Mouse (Mus musculus) layer of hippocampus, adult 18-20 months (tissue): ENCODE results near the gene Ltbp3. TPM values are rescaled to one million over a fixed set of nuclear protein-coding genes. Genes with fewer than 3 reads are reported as not detected.

Experiments
- DNase-seq, 2 experiments: peaks; one replicate each; pipeline ENCODE4 v3.0.0; 2022; ENCODE audit warnings: low spot score in 2 of 2
- total RNA-seq, 2 experiments: library from RNA; stranded (reverse); gene quantifications; 2 replicates each; pipeline ENCODE4 v1.2.3; 2021

Gene Ltbp3
- total RNA-seq, 2 experiments from 2014 or later, result 24.3 to 27.3 TPM

DNA sequence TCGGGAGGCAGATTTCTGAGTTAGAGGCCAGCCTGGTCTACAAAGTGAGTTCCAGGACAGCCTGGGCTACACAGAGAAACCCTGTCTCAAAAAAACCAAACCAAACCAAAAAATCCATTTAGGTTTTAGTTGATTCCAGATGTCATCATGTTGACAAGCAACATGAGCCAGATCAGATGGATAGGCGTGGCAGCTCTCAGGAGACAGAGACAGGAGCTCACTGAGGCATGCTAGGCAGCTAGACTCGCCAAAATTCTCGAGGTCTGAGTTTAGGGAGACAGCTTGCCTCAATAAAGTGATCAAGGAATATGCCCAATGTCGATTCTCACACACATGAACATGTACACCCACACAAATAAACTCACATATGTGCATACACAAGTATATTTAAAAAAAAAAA is 48.4 kb downstream of the Ltbp3 start:
- DNase-seq, result no peak

- DNase-seq, result no peak
Observed at GRCm38 (mm10) chr19:5791329-5791728, 50.6 kb downstream of the Ltbp3 start.

DNA sequence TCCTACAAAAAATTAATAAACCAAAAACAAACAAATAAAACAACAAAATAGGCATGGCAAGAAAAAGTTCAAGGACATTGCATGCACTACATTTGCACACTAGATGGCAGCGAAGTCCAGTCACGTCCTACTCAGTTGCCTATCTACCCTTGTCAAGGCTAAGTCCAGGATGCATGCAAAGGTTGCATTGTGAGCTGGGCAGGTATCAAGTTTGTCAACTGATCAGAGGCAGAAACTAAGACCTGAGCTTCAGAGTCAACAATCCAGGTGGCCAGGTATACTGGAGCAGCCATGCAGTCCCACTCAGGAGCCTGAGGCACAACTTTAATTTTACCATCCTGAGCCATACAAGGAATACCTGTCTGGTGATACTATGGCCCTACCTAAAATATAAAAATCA is 52.4 kb downstream of the Ltbp3 start:
- peak in 1 of 2 experiments; percentile 71 for DNase-seq

DNA sequence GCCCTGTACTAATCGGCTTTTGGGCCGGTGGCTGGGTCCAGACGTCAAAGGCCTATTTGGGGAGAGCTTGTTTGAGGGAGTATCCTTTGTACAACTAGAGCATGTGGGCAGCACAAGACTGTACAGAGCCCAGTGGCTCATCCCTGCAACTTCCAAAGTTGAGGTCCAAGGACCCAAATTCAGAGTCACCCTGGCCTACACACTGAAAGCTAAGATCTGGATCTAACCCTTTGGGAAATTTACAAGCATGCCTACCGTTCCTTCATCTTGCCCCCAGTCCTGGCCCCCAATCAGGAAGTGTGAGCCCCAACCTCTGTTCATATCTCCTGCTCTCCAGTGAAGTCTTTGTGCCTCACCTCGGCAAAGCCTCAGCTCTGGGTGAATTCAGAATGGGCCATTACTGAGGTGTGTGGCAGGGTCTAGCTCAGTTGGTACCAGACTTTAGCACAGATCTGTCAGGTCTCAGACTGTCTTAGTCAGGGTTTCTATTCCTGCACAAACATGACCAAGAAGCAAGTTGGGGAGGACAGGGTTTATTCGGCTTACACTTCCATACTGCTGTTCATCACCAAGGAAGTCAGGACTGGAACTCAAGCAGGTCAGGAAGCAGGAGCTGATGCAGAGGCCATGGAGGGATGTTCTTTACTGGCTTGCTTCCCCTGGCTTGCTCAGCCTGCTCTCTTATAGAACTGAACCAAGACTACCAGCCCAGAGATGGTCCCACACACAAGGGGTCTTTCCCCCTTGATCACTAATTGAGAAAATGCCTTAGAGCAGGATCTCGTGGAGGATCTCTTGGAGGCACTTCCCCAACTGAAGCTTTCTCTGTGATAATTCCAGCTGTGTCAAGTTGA is 53.4 kb downstream of the Ltbp3 start:
- DNase-seq, result peak in 1 of 2 experiments; percentile 69

DNA sequence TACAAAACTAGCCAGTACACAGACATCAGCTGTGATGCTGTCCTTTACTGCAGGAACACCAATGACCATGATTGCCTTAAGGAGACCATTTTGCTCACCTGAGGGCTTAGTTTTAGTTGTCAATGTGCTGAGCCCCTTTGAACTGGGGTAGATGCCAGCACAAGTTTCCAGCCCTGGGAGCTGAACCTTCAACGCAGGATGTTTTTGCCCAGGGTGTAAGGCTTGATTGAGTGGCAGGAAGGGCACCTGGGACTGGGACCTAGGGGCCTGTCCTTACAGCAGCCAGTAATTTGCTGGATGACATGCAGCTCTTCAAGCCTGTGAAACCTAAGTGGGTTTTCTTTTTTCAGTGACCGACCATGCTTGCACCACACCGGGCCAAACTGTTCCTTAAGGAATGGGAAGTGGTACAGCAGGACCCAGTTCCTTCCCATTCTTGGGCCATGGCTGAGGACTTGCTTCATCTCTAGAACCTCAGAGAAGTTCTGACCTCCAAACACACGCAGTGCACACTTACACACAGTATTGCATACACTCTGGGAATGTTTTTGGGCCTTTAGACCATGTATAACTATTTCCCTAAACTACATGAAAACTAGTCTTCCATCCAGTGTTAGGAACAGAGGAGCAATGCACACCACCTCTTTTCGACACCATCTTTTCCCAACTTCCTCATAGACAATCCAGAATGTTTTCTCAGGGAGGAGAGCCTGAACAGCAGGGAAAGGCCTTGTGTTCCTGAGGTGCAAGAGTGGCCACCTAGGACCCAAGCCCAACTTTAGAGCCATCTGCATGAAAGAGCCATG is 54.3 kb downstream of the Ltbp3 start:
- peak in 1 of 2 experiments; percentile 51 for DNase-seq

GRCm38 (mm10) chr19:5795668-5796572 is 55.2 kb downstream of the Ltbp3 start:
- no peak for DNase-seq

- no peak for DNase-seq
Observed at GRCm38 (mm10) chr19:5796573-5797111, 55.9 kb downstream of the Ltbp3 start.

GRCm38 (mm10) chr19:5797381-5798111 is 56.8 kb downstream of the Ltbp3 start:
- DNase-seq, result no peak

- peak in 1 of 2 experiments; percentile 22 for DNase-seq
Observed at GRCm38 (mm10) chr19:5798700-5799479, 58.2 kb downstream of the Ltbp3 start.

DNA sequence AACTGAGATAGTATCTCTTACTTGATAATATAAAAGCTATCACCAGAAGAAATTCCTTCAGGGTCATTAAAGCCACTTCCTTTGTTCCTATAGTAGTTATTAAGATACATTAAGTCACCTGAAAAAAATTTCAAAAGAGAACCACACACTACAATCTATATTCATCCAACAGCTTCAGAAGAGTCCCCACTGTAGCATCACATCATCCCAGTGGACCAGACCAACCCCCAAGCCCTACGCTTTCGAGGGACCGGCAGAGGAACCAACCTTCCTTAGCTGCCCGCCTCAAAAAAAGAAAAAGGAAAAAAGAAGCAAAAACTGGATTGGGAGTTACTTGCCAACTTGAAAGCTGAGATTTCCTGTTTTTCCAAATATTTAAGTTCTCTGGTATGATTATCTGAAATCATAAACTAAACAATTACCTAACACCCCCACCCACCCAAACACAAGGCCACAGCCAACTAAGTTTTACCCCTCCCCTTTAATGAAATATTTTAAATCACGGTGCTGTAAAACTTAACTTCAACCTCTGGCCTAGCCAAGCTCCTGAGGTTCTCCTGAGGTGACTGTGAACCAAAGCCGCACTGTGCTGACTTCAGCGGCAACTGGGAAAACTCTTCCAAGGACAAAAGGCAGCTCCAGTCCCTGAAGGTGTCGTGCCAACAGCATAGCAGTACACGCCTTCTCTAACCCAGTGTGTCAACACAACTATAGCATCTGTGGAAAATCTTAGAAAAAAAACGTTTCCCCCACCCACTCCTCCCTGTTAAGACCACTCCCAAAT is 59.1 kb downstream of the Ltbp3 start:
- DNase-seq, result no peak

DNA sequence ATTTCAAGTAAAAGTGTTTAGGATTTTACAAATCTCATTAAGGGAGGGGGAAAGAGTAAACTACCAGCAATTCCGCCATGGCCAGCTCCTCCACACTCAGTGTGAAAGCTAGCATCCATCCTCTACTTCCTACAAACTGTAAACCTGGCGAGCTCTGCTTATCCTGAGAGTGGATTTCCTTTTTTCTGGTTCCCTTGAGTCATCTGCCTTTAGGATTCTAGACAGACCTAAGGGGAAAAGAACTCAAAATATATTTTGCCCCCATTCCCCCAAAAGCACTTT is 59.6 kb downstream of the Ltbp3 start:
- DNase-seq, result no peak

GRCm38 (mm10) chr19:5800632-5801431 is 60.1 kb downstream of the Ltbp3 start:
- no peak for DNase-seq

- DNase-seq, result no peak
Observed at GRCm38 (mm10) chr19:5801432-5801964, 60.8 kb downstream of the Ltbp3 start.

GRCm38 (mm10) chr19:5802011-5802786 is 61.5 kb downstream of the Ltbp3 start:
- peak; percentile 93 to 98 for DNase-seq

DNA sequence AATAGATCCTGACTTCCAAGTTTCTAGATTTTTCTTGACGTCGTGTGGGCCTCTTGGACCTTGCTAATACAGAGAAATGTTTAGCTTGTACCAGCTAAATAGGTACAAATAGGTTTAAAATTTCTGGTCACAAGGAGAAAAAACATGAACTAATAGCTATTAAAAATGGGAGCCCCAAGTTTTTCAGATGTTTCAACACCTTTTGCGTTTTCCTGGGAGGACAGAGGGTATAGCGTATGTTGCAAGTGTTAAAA is 62.0 kb downstream of the Ltbp3 start:
- no peak for DNase-seq

- peak; percentile 98 to 99 for DNase-seq
Observed at GRCm38 (mm10) chr19:5803041-5803880, 62.6 kb downstream of the Ltbp3 start.
